Mouse (Mus musculus): ENCODE measurements around the gene Ngrn.
A peak's percentile ranks its signal among the peaks of the same experiment; 100 is the strongest.

The Ngrn gene

GRCm38 (mm10) chr7:80261372-80261990, 466 bp downstream of the Ngrn start:
- DNase-seq (ENCODE audit: low read depth, low spot score): no peak

- DNase-seq (ENCODE audit: low read depth, low spot score): no peak
Observed at GRCm38 (mm10) chr7:80264606-80265005, 3.6 kb downstream of the Ngrn start.

DNA sequence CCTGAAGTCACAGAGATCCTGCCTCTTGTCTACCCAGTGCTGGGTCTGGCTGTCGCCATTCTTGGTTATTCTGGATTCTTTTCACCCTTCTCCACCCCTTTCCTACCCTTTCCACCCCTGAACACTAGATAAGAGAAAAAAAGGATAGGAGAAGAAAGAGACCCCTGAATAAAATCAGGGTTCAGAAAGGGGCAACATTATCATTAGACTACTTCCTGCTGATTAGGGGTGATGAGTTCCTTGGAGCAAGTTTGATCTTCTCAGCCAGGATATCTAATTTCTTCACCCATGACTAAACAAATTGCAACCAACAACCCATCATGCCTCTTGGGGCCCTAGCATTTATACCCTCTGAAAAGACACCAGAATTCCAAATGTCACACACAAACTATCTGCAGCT, 6.7 kb downstream of the Ngrn start:
- no peak for DNase-seq (ENCODE audit: low read depth, low spot score)

DNA sequence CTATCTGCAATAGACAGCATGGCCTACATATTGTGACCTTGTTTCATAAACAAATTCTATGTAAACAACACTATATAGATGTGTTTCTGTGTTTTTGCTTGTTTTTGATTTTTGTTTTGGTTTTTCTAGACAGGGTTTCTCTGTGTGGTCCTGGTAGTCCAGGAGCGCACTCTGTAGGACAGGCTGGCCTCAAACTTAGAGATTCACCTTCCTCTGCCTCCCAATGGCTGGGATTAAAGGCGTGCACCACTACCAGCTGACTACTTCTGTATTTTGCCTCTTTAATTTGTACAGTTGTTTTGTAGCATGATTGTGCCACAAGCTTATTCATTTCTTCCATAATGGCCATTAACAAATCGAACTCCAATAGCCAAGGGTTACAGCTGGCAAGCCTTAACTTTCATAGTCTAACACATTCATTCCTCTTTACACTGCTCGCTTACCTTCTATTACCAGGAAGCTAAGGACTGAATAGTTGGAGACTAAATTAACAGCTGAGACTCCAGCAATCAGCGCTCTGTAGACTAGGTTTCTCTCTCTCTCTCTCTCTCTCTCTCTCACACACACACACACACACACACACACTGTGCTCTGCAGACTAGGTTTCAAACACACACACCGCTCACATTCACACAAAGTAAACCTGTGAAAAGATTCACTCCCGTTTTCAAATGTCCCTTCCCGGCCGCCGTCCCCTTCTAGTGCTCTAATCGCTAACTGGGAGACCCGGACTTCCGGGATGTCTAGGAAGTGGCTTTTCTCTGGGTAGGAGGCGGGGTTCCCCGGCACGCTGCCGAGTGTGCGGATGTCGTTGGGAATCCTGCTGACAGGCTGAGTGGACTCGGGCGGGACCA, 8.1 kb downstream of the Ngrn start, which contains the start of gene Vps33b:
Gene Vps33b, plus strand, starts transcription at position 753 of the 854 bp plus-strand sequence.
- peak; percentile 84 for DNase-seq (ENCODE audit: low read depth, low spot score)

GRCm38 (mm10) chr7:80269751-80270255, 8.8 kb downstream of the Ngrn start:
- DNase-seq (ENCODE audit: low read depth, low spot score): no peak

GRCm38 (mm10) chr7:80273456-80273855, 12.4 kb downstream of the Ngrn start:
- no peak for DNase-seq (ENCODE audit: low read depth, low spot score)

GRCm38 (mm10) chr7:80276374-80276773, 15.4 kb downstream of the Ngrn start:
- no peak for DNase-seq (ENCODE audit: low read depth, low spot score)

- no peak for DNase-seq (ENCODE audit: low read depth, low spot score)
Observed at GRCm38 (mm10) chr7:80280032-80280431, 19.0 kb downstream of the Ngrn start.

- DNase-seq (ENCODE audit: low read depth, low spot score): no peak
Observed at GRCm38 (mm10) chr7:80280998-80281397, 20.0 kb downstream of the Ngrn start.

DNA sequence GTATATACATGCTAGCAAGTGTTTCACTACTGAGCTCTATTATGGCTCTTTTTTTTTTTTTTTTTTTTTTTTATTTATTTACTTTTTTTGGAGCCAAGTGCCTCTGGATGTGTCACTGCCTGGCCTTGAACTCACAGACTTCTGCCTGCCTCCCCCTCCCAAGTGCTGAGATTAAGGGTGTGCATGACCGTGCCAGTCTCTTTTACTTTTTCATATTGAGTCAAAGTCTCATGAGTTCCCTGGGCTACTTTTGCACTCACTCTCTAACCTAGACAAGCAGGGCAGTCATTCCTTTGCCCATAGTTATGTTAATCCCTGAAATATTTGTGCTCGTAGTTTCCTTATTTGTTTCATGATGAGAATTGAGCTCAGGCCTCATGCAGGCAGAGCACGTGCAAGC, 20.6 kb downstream of the Ngrn start:
- DNase-seq (ENCODE audit: low read depth, low spot score): no peak

DNA sequence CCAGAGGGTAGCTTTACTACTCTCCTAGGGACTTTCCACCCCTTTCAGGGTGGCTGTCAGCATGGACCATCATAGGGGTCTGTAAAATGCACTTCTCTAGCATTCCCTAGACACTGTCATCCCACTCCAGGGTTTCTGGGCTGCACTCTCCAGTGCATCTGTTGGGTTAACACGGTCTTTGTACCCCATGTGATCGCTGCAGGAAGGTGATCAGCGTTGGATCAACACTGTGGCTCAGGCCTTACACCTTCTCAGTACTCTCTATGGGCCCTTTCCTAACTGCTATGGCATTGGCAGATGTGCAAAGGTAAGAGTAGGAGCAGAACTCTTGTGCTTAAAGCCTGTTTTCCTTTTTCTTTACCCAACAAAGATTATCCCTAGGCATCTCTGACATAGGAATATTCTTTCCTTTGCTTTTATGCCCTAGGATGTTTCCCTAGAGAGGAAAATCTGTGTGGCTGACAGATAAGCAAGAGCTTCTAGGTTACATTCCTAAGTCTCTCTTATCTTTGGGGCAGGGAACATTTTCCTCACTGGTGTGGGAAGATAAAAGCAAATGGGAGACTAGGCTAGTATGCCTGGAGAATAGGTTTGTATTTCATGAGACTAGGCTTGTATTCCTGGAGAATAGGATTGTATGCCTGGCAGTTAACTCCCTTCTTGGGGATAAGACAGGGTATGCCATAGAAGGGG, 22.4 kb downstream of the Ngrn start:
- no peak for DNase-seq (ENCODE audit: low read depth, low spot score)

DNA sequence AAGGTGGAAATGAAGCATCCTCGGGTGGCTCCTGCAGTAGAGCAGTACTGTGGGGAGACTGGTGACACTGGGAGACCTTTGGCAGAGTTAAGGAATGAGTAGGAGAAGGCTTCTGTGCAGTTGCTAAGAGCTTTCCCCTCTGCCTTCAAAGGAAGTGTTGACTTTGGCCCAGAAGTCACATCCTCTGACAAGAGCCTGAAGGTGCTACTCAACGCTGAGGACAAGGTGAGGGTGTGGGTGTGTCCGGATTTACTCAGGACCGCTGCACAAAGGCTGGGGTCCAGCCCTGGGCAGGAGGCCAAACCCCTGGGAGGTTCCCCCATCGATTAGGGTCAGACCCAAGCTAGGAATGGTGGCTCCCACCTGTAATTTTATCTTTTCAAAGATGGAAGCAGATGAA, 23.4 kb downstream of the Ngrn start:
- DNase-seq (ENCODE audit: low read depth, low spot score): no peak

DNA sequence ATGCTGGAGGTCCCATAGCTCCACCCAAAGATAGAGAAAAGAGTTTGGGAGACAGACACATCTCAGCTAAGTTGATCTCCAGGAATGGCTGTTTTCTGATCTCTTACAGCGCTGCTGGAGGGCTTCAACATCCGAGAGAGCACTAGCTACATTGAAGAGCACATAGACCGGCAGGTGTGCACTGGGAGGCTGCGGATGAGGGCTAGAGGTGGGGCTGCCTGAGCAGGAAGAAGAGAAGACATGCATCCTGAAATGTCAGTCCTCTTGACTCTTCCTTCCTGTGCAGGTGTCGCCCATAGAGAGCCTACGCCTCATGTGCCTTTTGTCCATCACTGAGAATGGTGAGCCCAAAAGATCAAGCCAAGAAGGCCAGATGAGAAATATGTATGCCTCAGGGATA, 24.7 kb downstream of the Ngrn start:
- DNase-seq (ENCODE audit: low read depth, low spot score): no peak

DNA sequence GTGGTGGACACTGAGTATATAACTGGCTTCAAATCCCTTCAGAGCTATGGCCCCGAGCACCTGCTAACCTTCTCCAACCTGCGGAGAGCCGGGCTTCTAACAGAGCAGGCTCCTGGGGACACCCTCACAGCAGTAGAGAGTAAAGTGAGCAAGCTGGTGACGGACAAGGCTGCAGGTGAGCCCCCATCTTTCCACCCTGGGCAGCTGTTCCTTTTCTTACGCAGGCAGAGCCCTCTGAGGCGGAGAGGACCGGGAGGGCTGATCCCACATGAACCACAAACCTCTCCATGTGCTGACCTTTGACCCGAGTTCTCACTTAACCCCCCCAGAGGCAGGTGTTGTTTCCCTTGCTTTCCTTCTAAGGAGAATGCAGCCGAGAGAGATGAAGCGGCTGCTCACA, 26.7 kb downstream of the Ngrn start:
- DNase-seq (ENCODE audit: low read depth, low spot score): no peak

GRCm38 (mm10) chr7:80294062-80294763, 33.2 kb downstream of the Ngrn start, which contains the start of gene Prc1:
TSS of gene Prc1 (plus strand) at chr7:80294450.
- DNase-seq (ENCODE audit: low read depth, low spot score): peak; percentile 92

GRCm38 (mm10) chr7:80294764-80295648, 34.0 kb downstream of the Ngrn start:
- no peak for DNase-seq (ENCODE audit: low read depth, low spot score)

DNA sequence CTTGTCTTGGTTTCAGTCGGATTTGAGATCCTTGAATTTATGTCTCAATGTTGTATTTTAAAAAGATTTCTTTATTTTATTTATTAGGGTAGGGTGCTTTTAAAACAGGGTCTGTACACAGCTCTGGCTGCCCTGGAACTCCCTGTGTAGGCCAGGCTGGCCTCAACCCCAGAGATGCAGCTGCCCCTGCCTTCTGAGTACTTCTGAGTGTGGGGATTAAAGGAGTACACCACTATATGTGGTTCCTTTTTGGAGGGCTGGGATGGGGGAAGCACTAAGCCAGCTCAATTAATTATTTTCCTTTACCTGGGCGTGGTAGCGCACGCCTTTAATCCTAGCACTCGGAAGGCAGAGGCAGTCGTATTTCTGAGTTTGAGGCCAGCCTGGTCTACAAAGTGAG, 35.4 kb downstream of the Ngrn start:
- DNase-seq (ENCODE audit: low read depth, low spot score): no peak

DNA sequence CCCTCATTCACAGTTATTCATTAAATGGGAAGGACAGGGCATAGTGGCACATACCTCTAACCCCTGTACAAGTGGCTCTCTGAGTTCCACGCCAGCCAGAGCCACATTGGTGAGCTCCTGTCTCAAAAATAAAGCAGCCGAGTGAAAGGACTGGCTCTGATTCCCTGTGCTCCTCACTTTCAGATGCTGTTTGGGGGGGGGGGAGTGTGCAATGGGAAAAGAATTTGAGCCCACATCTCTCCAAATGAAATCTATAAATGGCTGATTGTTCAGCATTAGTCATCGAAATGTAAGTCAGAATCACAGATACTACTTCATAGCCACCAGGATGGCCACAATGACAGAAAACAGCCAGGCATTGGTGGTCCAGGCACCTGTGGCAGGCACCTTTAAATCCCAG, 36.0 kb downstream of the Ngrn start:
- DNase-seq (ENCODE audit: low read depth, low spot score): no peak

DNA sequence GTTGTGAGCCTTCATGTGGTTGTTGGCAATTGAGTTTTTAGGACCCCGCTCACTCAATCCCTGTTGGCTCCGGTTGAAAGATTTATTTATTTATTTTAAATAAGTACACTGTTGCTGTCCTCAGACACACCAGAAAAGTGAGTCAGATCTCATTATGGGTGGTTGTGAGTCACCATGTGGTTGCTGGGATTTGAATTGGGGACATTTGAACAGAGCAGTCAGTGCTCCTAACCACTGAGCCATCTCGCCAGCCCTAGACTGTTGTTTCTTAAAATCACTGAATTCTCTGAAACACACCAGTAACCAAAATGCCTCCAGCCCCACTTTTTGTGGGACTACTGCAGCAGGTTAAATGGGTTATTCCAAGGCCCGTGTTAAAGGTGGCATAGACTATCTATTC, 37.7 kb downstream of the Ngrn start:
- DNase-seq (ENCODE audit: low read depth, low spot score): no peak

DNA sequence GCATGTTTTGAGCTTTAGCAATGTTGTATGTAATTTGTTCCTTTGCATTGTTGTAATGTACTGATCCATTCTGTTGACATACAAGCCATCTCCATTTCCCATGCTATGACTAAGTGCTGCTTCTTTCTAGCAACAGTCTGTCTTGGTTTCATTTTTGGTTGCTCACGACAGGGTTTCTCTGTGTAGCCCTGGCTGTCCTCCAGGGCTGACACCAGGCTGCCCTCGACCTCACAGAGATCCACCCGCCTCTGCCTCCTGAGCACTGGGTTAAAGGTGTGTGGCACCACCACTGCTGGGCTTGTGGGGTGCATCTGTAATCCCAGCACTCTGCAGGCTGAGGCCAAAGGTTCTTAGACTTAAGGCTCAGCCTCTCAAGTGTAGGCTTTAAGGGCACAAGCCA, 38.6 kb downstream of the Ngrn start:
- no peak for DNase-seq (ENCODE audit: low read depth, low spot score)

DNA sequence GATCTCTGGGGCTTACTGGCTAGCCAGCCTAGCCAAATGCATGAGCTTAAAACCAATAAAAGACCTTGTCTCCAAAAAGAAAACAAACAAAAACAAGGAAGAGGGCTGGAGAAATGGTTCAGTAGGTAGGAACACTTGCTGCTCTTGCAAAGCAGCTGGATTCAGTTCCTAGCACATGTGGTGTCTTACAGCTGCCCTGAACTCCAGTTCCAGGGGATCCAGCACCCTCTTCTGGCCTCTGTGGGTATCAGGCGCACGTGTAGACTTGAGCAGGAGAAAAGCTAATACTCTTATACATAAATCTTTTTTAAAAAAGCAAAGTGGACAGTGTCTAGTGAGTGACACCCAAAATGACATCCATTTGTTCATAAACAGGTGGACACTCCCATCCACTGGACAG, 40.5 kb downstream of the Ngrn start:
- DNase-seq (ENCODE audit: low read depth, low spot score): no peak

Measured in brain, embryonic 18.5 days (tissue).